Mouse (Mus musculus) midbrain, embryonic 16.5 days (tissue): ENCODE data around the gene Ip6k1. TPM values are rescaled to one million over a fixed set of nuclear protein-coding genes. Genes with fewer than 3 reads are reported as not detected.

Source experiments
- ATAC-seq: fragments of 200-750 bp; cut with Nextera tagmentation; 2 replicates; pipeline ENCODE4 v1.8.0; 2017; ENCODE audit warnings: moderate TSS enrichment
- H3K27ac ChIP-seq: fragments of 300-500 bp; sonication (generic); 2 replicates; pipeline ENCODE4 v1.5.1; 2014; ENCODE audit warnings: mild to moderate bottlenecking, low read length, mixed read lengths
- H3K27me3 ChIP-seq: fragments of 300-500 bp; sonication (generic); 2 replicates; pipeline ENCODE4 v1.6.1; 2014; ENCODE audit warnings: low read depth, low read length, mixed read lengths; ENCODE audit not compliant: control insufficient read depth, insufficient read depth
- H3K36me3 ChIP-seq: fragments of 300-500 bp; sonication (generic); 2 replicates; pipeline ENCODE4 v1.6.1; 2014; ENCODE audit warnings: mild to moderate bottlenecking, low read length, moderate library complexity, mixed read lengths; ENCODE audit not compliant: control insufficient read depth, insufficient read depth
- H3K4me1 ChIP-seq: fragments of 300-500 bp; sonication (generic); 2 replicates; pipeline ENCODE4 v1.6.1; 2014; ENCODE audit warnings: mild to moderate bottlenecking, low read length, mixed read lengths; ENCODE audit not compliant: control insufficient read depth, insufficient read depth
- H3K4me2 ChIP-seq: fragments of 300-500 bp; sonication (generic); 2 replicates; pipeline ENCODE4 v1.6.1; 2014; ENCODE audit warnings: mild to moderate bottlenecking, low read length, mixed read lengths
- H3K4me3 ChIP-seq: fragments of 300-500 bp; sonication (generic); 2 replicates; pipeline ENCODE4 v1.5.1; 2014; ENCODE audit warnings: low read depth, mild to moderate bottlenecking, low read length, moderate library complexity, mixed read lengths
- H3K9ac ChIP-seq: fragments of 300-500 bp; sonication (generic); 2 replicates; pipeline ENCODE4 v1.6.1; 2014; ENCODE audit warnings: low read depth, low read length, mixed read lengths
- H3K9me3 ChIP-seq: fragments of 300-500 bp; sonication (generic); replicated peaks from 2 replicates; pipeline ENCODE4 v1.6.1; 2014; ENCODE audit warnings: mild to moderate bottlenecking, low read length, mixed read lengths; ENCODE audit not compliant: control insufficient read depth, poor library complexity, severe bottlenecking
- WGBS: fragments of 180-500 bp; shearing (Covaris S2); extraction: QIAGEN DNeasy Blood & Tissue Kit; methylation state at CpG from one replicate; pipeline ENCODE4 v1.1.7; 2014; 5-methylcytosine and 5-hydroxymethylcytosine counted together
- polyA plus RNA-seq: library from polyadenylated mRNA; unstranded; fragments of >200 nt; fragmentation: Nextera tagmentation; extraction: Ambion mirVana; gene quantifications from 2 replicates; pipeline ENCODE4 v1.2.1, GENCODE M21; 2015

Ip6k1 gene
- 115 and 118 TPM in 2 replicates for polyA plus RNA-seq

DNA sequence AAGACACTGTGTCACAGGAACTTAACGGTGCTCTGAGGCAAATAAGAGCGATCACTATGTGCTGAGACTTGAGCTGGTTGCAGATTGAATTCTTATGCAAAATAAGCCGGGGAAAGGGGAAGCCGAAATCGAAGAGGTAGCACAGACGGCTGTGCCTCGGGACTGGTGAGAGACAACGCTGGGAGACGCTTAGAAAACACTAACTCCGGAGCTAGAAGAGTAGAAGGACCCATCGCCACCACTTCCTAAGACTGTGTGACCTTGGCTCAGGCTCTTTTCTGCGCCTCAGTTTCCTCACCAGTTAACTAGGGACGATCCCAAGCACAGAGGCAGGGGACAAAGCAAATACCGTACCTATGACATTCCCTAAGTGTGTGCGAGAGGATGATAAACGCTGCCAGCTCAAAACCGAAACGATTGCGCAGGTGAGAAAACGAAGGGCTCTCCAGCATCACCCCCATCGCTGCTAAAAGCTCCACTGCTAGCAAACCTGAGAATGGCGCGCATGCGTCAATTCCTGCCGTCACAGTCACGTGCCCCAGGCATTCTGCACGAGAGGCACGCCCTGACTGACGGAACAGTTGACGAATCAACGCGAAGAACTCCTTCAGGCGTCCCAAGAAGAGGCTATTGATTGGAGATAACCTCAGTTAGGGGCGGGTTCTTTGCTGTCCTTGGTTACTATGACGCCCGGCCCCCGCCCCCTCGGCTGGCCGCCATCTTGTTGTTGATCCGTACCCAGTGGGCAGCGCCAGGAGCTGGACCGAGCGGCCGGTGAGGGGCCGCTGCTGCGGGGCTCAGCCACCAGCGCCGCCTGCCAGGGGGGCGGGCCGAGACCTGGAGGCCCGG is at the start of gene Ip6k1:
Gene Ip6k1, plus strand, starts transcription at position 580 of the 849 bp plus-strand sequence.
- peak within 1 kb of the TSS; percentile 96 for H3K4me2 ChIP-seq
- H3K9me3 ChIP-seq: no peaks in the 10 kb centered on the region
- H3K4me3 ChIP-seq: peak within 1 kb of the TSS; percentile 97
- H3K9ac ChIP-seq: peak within 1 kb of the TSS; percentile 100
- H3K36me3 ChIP-seq: no peaks in the 10 kb centered on the region
- H3K27me3 ChIP-seq: no peaks in the 10 kb centered on the region
- peaks cover 33% of the 10 kb centered on the region for H3K4me1 ChIP-seq
- under 1% methylated on average over 50 of the region's 51 CpGs for WGBS
- peak within 1 kb of the TSS; percentile 98 for H3K27ac ChIP-seq
- ATAC-seq: peak; percentile 99

GRCm38 (mm10) chr9:107955613-107956289 is 46.5 kb upstream of the Ip6k1 start:
- ATAC-seq: no peak
- peaks cover 12% of the 10 kb centered on the region for H3K4me1 ChIP-seq
- H3K27me3 ChIP-seq: no peaks in the 10 kb centered on the region
- H3K9ac ChIP-seq: no peak overlapping the region
- no peaks in the 10 kb centered on the region for H3K9me3 ChIP-seq
- H3K4me2 ChIP-seq: no peak overlapping the region
- H3K27ac ChIP-seq: no peak overlapping the region
- 0 out of 2 replicates have a peak, but pooled peaks cover 2% of the 10 kb centered on the region for H3K36me3 ChIP-seq
- no peak overlapping the region for H3K4me3 ChIP-seq
- WGBS: 84% methylated on average over 6 of the region's 6 CpGs

GRCm38 (mm10) chr9:107957141-107957540 is 45.2 kb upstream of the Ip6k1 start:
- Histone ChIP-seq H3K27me3 (no peaks in the 10 kb centered on the region), H3K9me3 (no peaks in the 10 kb centered on the region), H3K4me1 (peaks cover 17% of the 10 kb centered on the region), H3K36me3 (0 out of 2 replicates have a peak, but pooled peaks cover 2% of the 10 kb centered on the region), H3K27ac (peak overlapping the region; percentile 47; the same call in 1 of the 2 replicates), H3K4me3 (no peak overlapping the region), H3K4me2 (no peak overlapping the region), H3K9ac (no peak overlapping the region)
- no peak for ATAC-seq
- 14% methylated on average over 6 of the region's 6 CpGs for WGBS

GRCm38 (mm10) chr9:107959896-107960295 is 42.4 kb upstream of the Ip6k1 start:
- ATAC-seq: peak; percentile 21; the same call in 1 of the 2 replicates
- H3K9me3 ChIP-seq: no peaks in the 10 kb centered on the region
- no peak overlapping the region for H3K4me3 ChIP-seq
- no peaks in the 10 kb centered on the region for H3K27me3 ChIP-seq
- H3K4me2 ChIP-seq: no peak overlapping the region
- peaks cover 21% of the 10 kb centered on the region for H3K4me1 ChIP-seq
- H3K36me3 ChIP-seq: 0 out of 2 replicates have a peak, but pooled peaks cover 2% of the 10 kb centered on the region
- no peak overlapping the region for H3K9ac ChIP-seq
- 39% methylated on average over 6 of the region's 6 CpGs for WGBS
- peak overlapping the region; percentile 86 for H3K27ac ChIP-seq

GRCm38 (mm10) chr9:107960928-107961327 is 41.4 kb upstream of the Ip6k1 start:
- ATAC-seq: no peak
- peaks cover 21% of the 10 kb centered on the region for H3K4me1 ChIP-seq
- WGBS: 71% methylated on average over 4 of the region's 4 CpGs
- H3K36me3 ChIP-seq: 0 out of 2 replicates have a peak, but pooled peaks cover 2% of the 10 kb centered on the region
- peak overlapping the region; percentile 40 for H3K4me2 ChIP-seq
- H3K9me3 ChIP-seq: no peaks in the 10 kb centered on the region
- H3K9ac ChIP-seq: peak overlapping the region; percentile 33; the same call in 1 of the 2 replicates
- no peak overlapping the region for H3K4me3 ChIP-seq
- H3K27me3 ChIP-seq: no peaks in the 10 kb centered on the region
- peak overlapping the region; percentile 86 for H3K27ac ChIP-seq

GRCm38 (mm10) chr9:107961351-107961762 is 40.9 kb upstream of the Ip6k1 start:
- 57% methylated on average over 10 of the region's 10 CpGs for WGBS
- peak overlapping the region; percentile 40 for H3K4me2 ChIP-seq
- H3K4me1 ChIP-seq: peaks cover 21% of the 10 kb centered on the region
- 0 out of 2 replicates have a peak, but pooled peaks cover 2% of the 10 kb centered on the region for H3K36me3 ChIP-seq
- peak; percentile 85 for ATAC-seq
- no peaks in the 10 kb centered on the region for H3K9me3 ChIP-seq
- no peak overlapping the region for H3K4me3 ChIP-seq
- no peaks in the 10 kb centered on the region for H3K27me3 ChIP-seq
- H3K9ac ChIP-seq: peak overlapping the region; percentile 33; the same call in 1 of the 2 replicates
- H3K27ac ChIP-seq: peak overlapping the region; percentile 86

DNA sequence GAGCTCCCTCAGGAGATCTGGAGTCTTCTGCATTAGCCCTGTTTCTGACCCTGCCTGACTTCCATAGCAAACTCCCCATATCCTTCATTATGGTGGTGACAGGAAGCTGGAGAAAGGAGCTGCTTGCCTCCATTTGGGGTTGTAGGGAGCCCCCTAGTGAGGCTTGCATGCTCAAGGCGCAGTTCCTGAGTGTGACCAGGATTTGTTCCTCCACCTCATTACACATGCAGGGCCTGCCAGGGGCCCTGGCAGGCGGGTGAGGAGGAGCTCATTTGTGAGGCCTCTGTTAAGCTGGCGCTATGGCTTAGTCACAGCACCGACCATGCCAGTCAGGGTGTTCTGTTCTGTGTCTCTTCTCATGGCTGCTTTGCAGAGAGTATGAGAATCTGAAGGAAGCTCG is 40.4 kb upstream of the Ip6k1 start:
- WGBS: 35% methylated on average over 5 of the region's 5 CpGs
- H3K4me3 ChIP-seq: no peak overlapping the region
- H3K27me3 ChIP-seq: no peaks in the 10 kb centered on the region
- 0 out of 2 replicates have a peak, but pooled peaks cover 2% of the 10 kb centered on the region for H3K36me3 ChIP-seq
- ATAC-seq: peak; percentile 73
- H3K4me2 ChIP-seq: peak overlapping the region; percentile 40
- peak overlapping the region; percentile 86 for H3K27ac ChIP-seq
- no peaks in the 10 kb centered on the region for H3K9me3 ChIP-seq
- peaks cover 21% of the 10 kb centered on the region for H3K4me1 ChIP-seq
- peak overlapping the region; percentile 33; the same call in 1 of the 2 replicates for H3K9ac ChIP-seq

- no peak for ATAC-seq
- no peak overlapping the region for H3K9ac ChIP-seq
- no peaks in the 10 kb centered on the region for H3K36me3 ChIP-seq
- H3K4me1 ChIP-seq: peaks cover 21% of the 10 kb centered on the region
- no peaks in the 10 kb centered on the region for H3K9me3 ChIP-seq
- no peaks in the 10 kb centered on the region for H3K27me3 ChIP-seq
- no peak overlapping the region for H3K4me3 ChIP-seq
- WGBS: 94% methylated on average over 9 of the region's 9 CpGs
- no peak overlapping the region for H3K4me2 ChIP-seq
- no peak overlapping the region for H3K27ac ChIP-seq
Observed at GRCm38 (mm10) chr9:107962916-107963315, 39.4 kb upstream of the Ip6k1 start.
